Mouse (Mus musculus) testis, adult 2 months (tissue): ENCODE data around the gene Styx.

Source experiments
- CTCF ChIP-seq: fragments of 200-500 bp; IDR thresholded peaks from 2 replicates; pipeline ENCODE4 v1.5.1; 2012; ENCODE audit warnings: low read depth, mild to moderate bottlenecking, inconsistent platforms, low read length, moderate library complexity; ENCODE audit not compliant: control insufficient read depth, insufficient read depth, insufficient replicate concordance
- POLR2A ChIP-seq: fragments of 200-500 bp; IDR thresholded peaks from 2 replicates; pipeline ENCODE4 v1.6.1; 2012; ENCODE audit warnings: low read depth, mild to moderate bottlenecking, inconsistent platforms, low read length, moderate library complexity; ENCODE audit not compliant: control insufficient read depth

DNA sequence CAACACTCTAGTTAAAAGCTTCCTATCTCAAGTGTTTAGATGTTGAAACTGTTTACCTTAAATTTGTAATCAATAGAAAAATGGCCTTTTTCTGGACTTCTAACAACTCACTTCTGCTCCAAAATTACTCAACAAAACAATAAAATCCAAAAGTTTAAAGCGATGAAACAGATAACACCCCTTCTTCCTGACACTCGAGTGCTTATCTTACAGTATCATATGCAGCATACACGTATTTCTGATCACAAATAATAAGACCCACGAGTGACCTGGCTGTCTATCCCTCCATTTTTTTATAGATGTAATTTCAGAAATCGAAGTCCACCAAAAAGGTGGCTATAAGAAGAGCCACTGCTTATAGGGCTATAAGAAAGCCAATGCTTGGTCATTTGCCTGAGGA, 34.0 kb upstream of the Styx start:
- no peak for TF ChIP-seq CTCF
- TF ChIP-seq POLR2A, result no peak
